Mouse (Mus musculus): Measurements from ENCODE around the gene Btbd35f28.
"Not testable (repeated sequence)": the region's sequence is repeated elsewhere in the genome, so short reads cannot be mapped to it uniquely, and the experiment has no call there.

Gene Btbd35f28

DNA sequence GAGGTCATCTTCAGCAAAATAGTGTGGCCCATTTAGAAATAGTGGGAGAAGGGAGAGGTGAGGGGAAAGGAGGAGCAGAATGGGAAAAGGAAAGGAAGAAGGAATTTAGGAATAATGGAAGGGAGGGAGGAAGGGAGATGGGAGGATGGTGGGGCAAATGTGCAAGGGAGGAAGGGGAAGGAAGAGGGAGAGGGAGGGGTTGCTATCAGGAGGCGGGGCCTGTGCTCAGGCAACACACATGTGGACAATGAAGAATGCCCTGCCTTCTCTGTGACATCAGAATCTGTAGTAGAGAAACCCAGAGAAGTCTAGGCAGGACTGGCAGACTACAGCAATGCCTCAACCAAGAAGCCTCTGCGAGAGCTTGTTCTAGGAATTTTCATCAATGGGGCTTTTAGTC is at the start of gene Btbd35f28:
Gene Btbd35f28, plus strand, starts transcription at position 301 of the 400 bp plus-strand sequence.
- not testable (repeated sequence) for DNase-seq (ENCODE audit: low spot score in 2 of 2)
